Mouse (Mus musculus): ENCODE results near the gene Cdh13. TPM values are rescaled to one million over a fixed set of nuclear protein-coding genes. Genes with fewer than 3 reads are reported as not detected.

The Cdh13 gene
- polyA plus RNA-seq, 1 experiment from 2014 or later, result 18.5 TPM

GRCm38 (mm10) chr8:118289091-118289490 is 5.6 kb downstream of the Cdh13 start:
- H3K9me3 ChIP-seq (ENCODE audit: control insufficient read depth, low read length), result no peaks in the 10 kb centered on the region
- H3K27me3 ChIP-seq (ENCODE audit: control insufficient read depth, insufficient read depth, low read length), result no peaks in the 10 kb centered on the region
- WGBS, result 66% methylated on average over 4 of the region's 4 CpGs
- ATAC-seq (ENCODE audit: low FRiP score, low TSS enrichment) (peak; percentile 57), DNase-seq (ENCODE audit: low spot score) (no peak)
- H3K9ac ChIP-seq (ENCODE audit: low read length), result no peak overlapping the region
- H3K4me2 ChIP-seq (replicated peaks; ENCODE audit: low read depth), result no peak overlapping the region
- H3K27ac ChIP-seq (replicated peaks), result 0 out of 2 replicates have a peak overlapping the region, but pooled peaks have one; percentile 30
- H3K4me3 ChIP-seq (ENCODE audit: low read depth, low read length), result no peak overlapping the region
- no peaks in the 10 kb centered on the region for H3K4me1 ChIP-seq (replicated peaks; ENCODE audit: control insufficient read depth, insufficient read depth)
- no peak for TF ChIP-seq CTCF (IDR thresholded peaks at IDR 0.05; ENCODE audit: low read depth)
- peak; percentile 85 for TF ChIP-seq EP300 (optimal IDR thresholded peaks at IDR 0.05)
- H3K36me3 ChIP-seq (ENCODE audit: control insufficient read depth, insufficient read depth, low read length), result no peaks in the 10 kb centered on the region

GRCm38 (mm10) chr8:118289525-118289924 is 6.0 kb downstream of the Cdh13 start:
- Histone ChIP-seq H3K27me3 (ENCODE audit: control insufficient read depth, insufficient read depth, low read length) (no peaks in the 10 kb centered on the region), H3K36me3 (ENCODE audit: control insufficient read depth, insufficient read depth, low read length) (no peaks in the 10 kb centered on the region), H3K4me3 (ENCODE audit: low read depth, low read length) (no peak overlapping the region), H3K4me2 (replicated peaks; ENCODE audit: low read depth) (no peak overlapping the region), H3K27ac (replicated peaks) (peak overlapping the region; percentile 81; the same call in 1 of the 2 replicates), H3K9ac (ENCODE audit: low read length) (no peak overlapping the region), H3K9me3 (ENCODE audit: control insufficient read depth, low read length) (no peaks in the 10 kb centered on the region), H3K4me1 (replicated peaks; ENCODE audit: control insufficient read depth, insufficient read depth) (no peaks in the 10 kb centered on the region)
- 66% methylated on average over 7 of the region's 7 CpGs for WGBS
- TF ChIP-seq CTCF (IDR thresholded peaks at IDR 0.05; ENCODE audit: low read depth), result peak; percentile 48
- TF ChIP-seq EP300 (optimal IDR thresholded peaks at IDR 0.05), result no peak
- DNase-seq (ENCODE audit: low spot score), result no peak
- no peak for ATAC-seq (ENCODE audit: low FRiP score, low TSS enrichment)

GRCm38 (mm10) chr8:118290266-118290665 is 6.7 kb downstream of the Cdh13 start:
- TF ChIP-seq CTCF (IDR thresholded peaks at IDR 0.05; ENCODE audit: low read depth) (no peak), EP300 (optimal IDR thresholded peaks at IDR 0.05) (no peak)
- no peaks in the 10 kb centered on the region for H3K27me3 ChIP-seq (ENCODE audit: control insufficient read depth, insufficient read depth, low read length)
- no peak overlapping the region for H3K4me2 ChIP-seq (replicated peaks; ENCODE audit: low read depth)
- no peak overlapping the region for H3K9ac ChIP-seq (ENCODE audit: low read length)
- no peak for ATAC-seq (ENCODE audit: low FRiP score, low TSS enrichment)
- no peaks in the 10 kb centered on the region for H3K9me3 ChIP-seq (ENCODE audit: control insufficient read depth, low read length)
- no peak overlapping the region for H3K4me3 ChIP-seq (ENCODE audit: low read depth, low read length)
- WGBS, result 45% methylated on average over 6 of the region's 6 CpGs
- DNase-seq (ENCODE audit: low spot score), result no peak
- no peaks in the 10 kb centered on the region for H3K4me1 ChIP-seq (replicated peaks; ENCODE audit: control insufficient read depth, insufficient read depth)
- H3K27ac ChIP-seq (replicated peaks), result peak overlapping the region; percentile 81
- H3K36me3 ChIP-seq (ENCODE audit: control insufficient read depth, insufficient read depth, low read length), result no peaks in the 10 kb centered on the region

GRCm38 (mm10) chr8:118296477-118296876 is 12.9 kb downstream of the Cdh13 start:
- TF ChIP-seq CTCF (IDR thresholded peaks at IDR 0.05; ENCODE audit: low read depth) (no peak), EP300 (optimal IDR thresholded peaks at IDR 0.05) (no peak)
- no peak for DNase-seq (ENCODE audit: low spot score)
- 78% methylated on average over 5 of the region's 5 CpGs for WGBS

GRCm38 (mm10) chr8:118306957-118307356 is 23.4 kb downstream of the Cdh13 start:
- 60% methylated on average over 10 of the region's 10 CpGs for WGBS
- H3K4me2 ChIP-seq (replicated peaks; ENCODE audit: low read depth), result no peak overlapping the region
- no peaks in the 10 kb centered on the region for H3K27me3 ChIP-seq (ENCODE audit: control insufficient read depth, insufficient read depth, low read length)
- DNase-seq (ENCODE audit: low spot score), result no peak
- H3K27ac ChIP-seq (replicated peaks), result no peak overlapping the region
- no peaks in the 10 kb centered on the region for H3K36me3 ChIP-seq (ENCODE audit: control insufficient read depth, insufficient read depth, low read length)
- H3K4me3 ChIP-seq (ENCODE audit: low read depth, low read length), result no peak overlapping the region
- TF ChIP-seq EP300 (optimal IDR thresholded peaks at IDR 0.05) (no peak), CTCF (IDR thresholded peaks at IDR 0.05; ENCODE audit: low read depth) (no peak)
- no peak for ATAC-seq (ENCODE audit: low FRiP score, low TSS enrichment)
- H3K9me3 ChIP-seq (ENCODE audit: control insufficient read depth, low read length), result no peaks in the 10 kb centered on the region
- H3K4me1 ChIP-seq (replicated peaks; ENCODE audit: control insufficient read depth, insufficient read depth), result no peaks in the 10 kb centered on the region
- H3K9ac ChIP-seq (ENCODE audit: low read length), result no peak overlapping the region

More at GRCm38 (mm10) chr8:118296477-118296876, 12.9 kb downstream of the Cdh13 start:
- H3K27ac ChIP-seq (replicated peaks), result no peak overlapping the region
- H3K4me3 ChIP-seq (ENCODE audit: low read depth, low read length), result no peak overlapping the region
- ATAC-seq (ENCODE audit: low FRiP score, low TSS enrichment), result no peak
- H3K27me3 ChIP-seq (ENCODE audit: control insufficient read depth, insufficient read depth, low read length), result no peaks in the 10 kb centered on the region
- H3K36me3 ChIP-seq (ENCODE audit: control insufficient read depth, insufficient read depth, low read length), result no peaks in the 10 kb centered on the region
- no peak overlapping the region for H3K9ac ChIP-seq (ENCODE audit: low read length)
- no peaks in the 10 kb centered on the region for H3K4me1 ChIP-seq (replicated peaks; ENCODE audit: control insufficient read depth, insufficient read depth)
- H3K4me2 ChIP-seq (replicated peaks; ENCODE audit: low read depth), result no peak overlapping the region
- no peaks in the 10 kb centered on the region for H3K9me3 ChIP-seq (ENCODE audit: control insufficient read depth, low read length)

- Histone ChIP-seq H3K9me3 (ENCODE audit: control insufficient read depth, low read length) (no peaks in the 10 kb centered on the region), H3K27me3 (ENCODE audit: control insufficient read depth, insufficient read depth, low read length) (no peaks in the 10 kb centered on the region), H3K36me3 (ENCODE audit: control insufficient read depth, insufficient read depth, low read length) (no peaks in the 10 kb centered on the region), H3K4me3 (ENCODE audit: low read depth, low read length) (no peak overlapping the region), H3K4me2 (replicated peaks; ENCODE audit: low read depth) (no peak overlapping the region), H3K4me1 (replicated peaks; ENCODE audit: control insufficient read depth, insufficient read depth) (no peaks in the 10 kb centered on the region), H3K9ac (ENCODE audit: low read length) (no peak overlapping the region), H3K27ac (replicated peaks) (no peak overlapping the region)
- 53% methylated on average over 3 of the region's 3 CpGs for WGBS
- TF ChIP-seq CTCF (IDR thresholded peaks at IDR 0.05; ENCODE audit: low read depth), result no peak
- no peak for TF ChIP-seq EP300 (optimal IDR thresholded peaks at IDR 0.05)
- ATAC-seq (ENCODE audit: low FRiP score, low TSS enrichment) (no peak), DNase-seq (ENCODE audit: low spot score) (no peak)
These were observed 25.6 kb downstream of the Cdh13 start for GRCm38 (mm10) chr8:118309106-118309505.

Data from stomach, postnatal 0 days (tissue).